Mouse (Mus musculus): ENCODE measurements around the gene 1700001O22Rik. TPM values are rescaled to one million over a fixed set of nuclear protein-coding genes. Genes with fewer than 3 reads are reported as not detected.

Gene 1700001O22Rik
- polyA plus RNA-seq, 1 experiment from 2014 or later = 0.40 TPM

GRCm38 (mm10) chr2:30758341-30759087 is 44.9 kb downstream of the 1700001O22Rik start:
- DNase-seq (ENCODE audit: low spot score) = peak; percentile 82
- WGBS = 14% methylated on average over 17 of the region's 17 CpGs
- no peaks in the 10 kb centered on the region for H3K36me3 ChIP-seq (ENCODE audit: control insufficient read depth, insufficient read depth, low read length)
- peaks cover 23% of the 10 kb centered on the region for H3K4me1 ChIP-seq (replicated peaks; ENCODE audit: control insufficient read depth, insufficient read depth, low read length)
- ATAC-seq (replicated peaks; ENCODE audit: low FRiP score) = peak; percentile 77
- no peak overlapping the region for H3K4me3 ChIP-seq (ENCODE audit: low read depth, low read length)
- peak overlapping the region; percentile 23; the same call in 1 of the 2 replicates for H3K9ac ChIP-seq (ENCODE audit: low read depth, low read length)
- H3K27ac ChIP-seq (ENCODE audit: low read depth, low read length) = peak overlapping the region; percentile 88
- no peaks in the 10 kb centered on the region; the same call in 1 of the 2 replicates for H3K9me3 ChIP-seq (ENCODE audit: control insufficient read depth, low read length)
- H3K4me2 ChIP-seq = peak overlapping the region; percentile 41; the same call in 1 of the 2 replicates
- H3K27me3 ChIP-seq (replicated peaks; ENCODE audit: control insufficient read depth, insufficient read depth, low read length) = no peaks in the 10 kb centered on the region

DNA sequence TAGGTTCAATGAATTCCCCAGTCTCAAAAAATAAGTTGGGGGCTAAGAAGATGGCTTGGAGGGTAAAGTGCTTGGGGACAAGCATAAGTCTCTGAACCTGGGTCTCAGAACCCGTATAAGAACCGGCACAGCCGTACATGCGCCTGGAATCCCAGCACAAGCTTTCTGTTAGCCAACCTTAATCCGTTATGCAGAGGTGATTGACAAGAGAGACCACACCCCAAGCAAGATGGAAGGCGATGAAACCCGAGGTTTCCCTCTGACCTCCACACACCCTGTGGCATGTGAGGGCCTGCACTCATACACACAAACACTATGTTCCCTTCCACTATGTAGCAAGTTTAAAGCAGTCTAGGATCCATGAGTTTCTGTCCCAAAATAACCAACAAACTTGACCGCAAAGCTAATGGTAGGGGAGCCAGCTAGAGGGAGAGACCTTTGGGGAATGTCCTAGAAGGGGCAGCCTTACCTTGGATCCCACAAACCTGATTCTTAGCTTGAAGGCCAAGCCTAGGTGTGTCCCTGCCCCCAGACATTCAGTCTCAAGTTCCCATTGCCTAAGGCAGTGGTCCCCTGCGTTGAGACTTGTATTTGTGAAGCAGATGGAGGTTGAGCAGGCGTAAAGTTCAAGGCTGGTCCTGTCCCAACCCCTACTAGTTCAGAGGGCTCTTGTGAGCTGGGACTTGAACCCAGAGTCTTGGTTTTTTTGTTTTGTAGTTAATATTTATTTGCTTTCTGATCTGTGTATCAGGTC is 46.3 kb downstream of the 1700001O22Rik start:
- H3K4me3 ChIP-seq (ENCODE audit: low read depth, low read length) = no peak overlapping the region
- WGBS = 78% methylated on average over 10 of the region's 10 CpGs
- no peak overlapping the region for H3K4me2 ChIP-seq
- DNase-seq (ENCODE audit: low spot score) = no peak
- no peaks in the 10 kb centered on the region for H3K27me3 ChIP-seq (replicated peaks; ENCODE audit: control insufficient read depth, insufficient read depth, low read length)
- ATAC-seq (replicated peaks; ENCODE audit: low FRiP score) = no peak
- peak overlapping the region; percentile 88 for H3K27ac ChIP-seq (ENCODE audit: low read depth, low read length)
- H3K9me3 ChIP-seq (ENCODE audit: control insufficient read depth, low read length) = no peaks in the 10 kb centered on the region; the same call in 1 of the 2 replicates
- no peaks in the 10 kb centered on the region for H3K36me3 ChIP-seq (ENCODE audit: control insufficient read depth, insufficient read depth, low read length)
- peaks cover 27% of the 10 kb centered on the region for H3K4me1 ChIP-seq (replicated peaks; ENCODE audit: control insufficient read depth, insufficient read depth, low read length)
- H3K9ac ChIP-seq (ENCODE audit: low read depth, low read length) = no peak overlapping the region

DNA sequence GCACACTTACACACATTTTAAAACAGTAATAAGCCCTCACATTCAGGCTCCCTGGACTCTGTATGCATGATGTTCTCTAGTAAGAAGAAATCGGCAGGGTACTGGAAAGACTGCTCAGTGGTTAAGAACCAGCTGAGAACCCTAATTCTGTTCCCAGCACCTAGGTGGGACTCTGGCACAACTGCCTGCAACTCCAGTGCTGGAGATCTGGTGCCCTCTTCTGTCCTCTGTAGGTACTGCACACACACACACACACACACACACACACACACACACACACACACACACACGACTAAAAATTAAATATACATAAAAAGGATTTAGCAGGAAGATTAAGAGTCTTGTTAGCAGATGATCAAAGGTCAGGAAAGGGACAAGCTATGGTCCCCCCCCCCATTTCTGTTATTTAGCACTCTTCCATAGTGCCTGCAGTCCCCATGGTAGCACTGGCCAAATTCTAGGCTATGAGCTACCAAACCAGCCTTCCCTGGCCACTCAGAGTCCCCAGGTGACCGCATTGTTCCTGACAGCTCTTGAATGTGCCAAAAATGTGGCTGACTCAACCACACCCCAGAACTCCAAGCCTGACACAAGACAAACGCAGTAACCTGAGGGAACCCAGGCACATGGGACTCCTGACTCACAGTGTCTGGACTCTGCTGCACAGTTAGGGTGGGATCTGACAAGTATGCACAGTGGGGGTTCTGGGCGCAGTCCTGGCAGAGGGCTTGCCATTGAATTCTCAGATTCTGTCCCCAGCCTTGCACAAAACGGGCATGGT is 47.3 kb downstream of the 1700001O22Rik start:
- Histone ChIP-seq H3K36me3 (ENCODE audit: control insufficient read depth, insufficient read depth, low read length) (no peaks in the 10 kb centered on the region), H3K9me3 (ENCODE audit: control insufficient read depth, low read length) (no peaks in the 10 kb centered on the region; the same call in 1 of the 2 replicates), H3K4me1 (replicated peaks; ENCODE audit: control insufficient read depth, insufficient read depth, low read length) (peaks cover 27% of the 10 kb centered on the region), H3K4me2 (no peak overlapping the region), H3K27me3 (replicated peaks; ENCODE audit: control insufficient read depth, insufficient read depth, low read length) (no peaks in the 10 kb centered on the region), H3K4me3 (ENCODE audit: low read depth, low read length) (no peak overlapping the region), H3K27ac (ENCODE audit: low read depth, low read length) (no peak overlapping the region), H3K9ac (ENCODE audit: low read depth, low read length) (no peak overlapping the region)
- WGBS = 89% methylated on average over 6 of the region's 6 CpGs
- ATAC-seq (replicated peaks; ENCODE audit: low FRiP score) = no peak
- no peak for DNase-seq (ENCODE audit: low spot score)

GRCm38 (mm10) chr2:30754831-30755230 is 48.6 kb downstream of the 1700001O22Rik start:
- ATAC-seq (replicated peaks; ENCODE audit: low FRiP score) = no peak
- Histone ChIP-seq H3K27me3 (replicated peaks; ENCODE audit: control insufficient read depth, insufficient read depth, low read length) (no peaks in the 10 kb centered on the region), H3K9ac (ENCODE audit: low read depth, low read length) (no peak overlapping the region), H3K36me3 (ENCODE audit: control insufficient read depth, insufficient read depth, low read length) (no peaks in the 10 kb centered on the region), H3K4me1 (replicated peaks; ENCODE audit: control insufficient read depth, insufficient read depth, low read length) (peaks cover 22% of the 10 kb centered on the region), H3K27ac (ENCODE audit: low read depth, low read length) (no peak overlapping the region), H3K4me3 (ENCODE audit: low read depth, low read length) (no peak overlapping the region), H3K4me2 (no peak overlapping the region), H3K9me3 (ENCODE audit: control insufficient read depth, low read length) (no peaks in the 10 kb centered on the region; the same call in 1 of the 2 replicates)
- WGBS = 90% methylated on average over 3 of the region's 3 CpGs
- DNase-seq (ENCODE audit: low spot score) = no peak

- H3K36me3 ChIP-seq (ENCODE audit: control insufficient read depth, insufficient read depth, low read length) = no peaks in the 10 kb centered on the region
Observed at GRCm38 (mm10) chr2:30753219-30753618, 50.2 kb downstream of the 1700001O22Rik start.

DNA sequence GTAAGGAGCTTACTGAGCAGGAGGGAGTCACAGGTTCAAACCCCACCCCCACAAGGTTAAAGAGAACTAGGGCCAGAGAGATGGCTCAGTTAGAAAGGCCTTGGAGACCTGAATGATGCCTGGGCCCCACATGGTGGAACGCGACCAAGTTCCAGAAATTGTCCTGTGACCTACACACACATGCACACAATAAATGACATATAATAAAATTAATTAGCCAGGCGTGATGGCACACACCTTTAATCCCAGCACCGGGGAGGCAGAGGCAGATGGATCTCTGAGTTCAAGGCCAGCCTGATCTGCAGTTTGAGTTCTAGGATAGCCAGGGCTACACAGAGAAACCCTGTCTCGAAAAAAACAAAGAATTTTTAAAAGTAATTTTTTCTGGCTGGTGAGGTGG is 51.0 kb downstream of the 1700001O22Rik start:
- Histone ChIP-seq H3K27me3 (replicated peaks; ENCODE audit: control insufficient read depth, insufficient read depth, low read length) (no peaks in the 10 kb centered on the region), H3K27ac (ENCODE audit: low read depth, low read length) (no peak overlapping the region), H3K36me3 (ENCODE audit: control insufficient read depth, insufficient read depth, low read length) (no peaks in the 10 kb centered on the region), H3K4me2 (no peak overlapping the region), H3K4me1 (replicated peaks; ENCODE audit: control insufficient read depth, insufficient read depth, low read length) (peaks cover 5% of the 10 kb centered on the region), H3K9me3 (ENCODE audit: control insufficient read depth, low read length) (no peaks in the 10 kb centered on the region; the same call in 1 of the 2 replicates), H3K4me3 (ENCODE audit: low read depth, low read length) (no peak overlapping the region), H3K9ac (ENCODE audit: low read depth, low read length) (no peak overlapping the region)
- WGBS = 85% methylated on average over 5 of the region's 5 CpGs
- DNase-seq (ENCODE audit: low spot score) (no peak), ATAC-seq (replicated peaks; ENCODE audit: low FRiP score) (no peak)

More at GRCm38 (mm10) chr2:30753219-30753618, 50.2 kb downstream of the 1700001O22Rik start:
- no peaks in the 10 kb centered on the region for H3K27me3 ChIP-seq (replicated peaks; ENCODE audit: control insufficient read depth, insufficient read depth, low read length)
- no peak for ATAC-seq (replicated peaks; ENCODE audit: low FRiP score)
- H3K4me3 ChIP-seq (ENCODE audit: low read depth, low read length) = no peak overlapping the region
- H3K9me3 ChIP-seq (ENCODE audit: control insufficient read depth, low read length) = no peaks in the 10 kb centered on the region; the same call in 1 of the 2 replicates
- 30% methylated on average over 18 of the region's 18 CpGs for WGBS
- no peak overlapping the region for H3K4me2 ChIP-seq
- DNase-seq (ENCODE audit: low spot score) = no peak
- 0 out of 2 replicates have a peak overlapping the region, but pooled peaks have one; percentile 16 for H3K9ac ChIP-seq (ENCODE audit: low read depth, low read length)
- peaks cover 7% of the 10 kb centered on the region for H3K4me1 ChIP-seq (replicated peaks; ENCODE audit: control insufficient read depth, insufficient read depth, low read length)
- H3K27ac ChIP-seq (ENCODE audit: low read depth, low read length) = no peak overlapping the region

GRCm38 (mm10) chr2:30750025-30750424 is 53.4 kb downstream of the 1700001O22Rik start:
- ATAC-seq (replicated peaks; ENCODE audit: low FRiP score) (no peak), DNase-seq (ENCODE audit: low spot score) (no peak)
- Histone ChIP-seq H3K4me1 (replicated peaks; ENCODE audit: control insufficient read depth, insufficient read depth, low read length) (peaks cover 5% of the 10 kb centered on the region), H3K4me2 (no peak overlapping the region), H3K36me3 (ENCODE audit: control insufficient read depth, insufficient read depth, low read length) (no peaks in the 10 kb centered on the region), H3K27me3 (replicated peaks; ENCODE audit: control insufficient read depth, insufficient read depth, low read length) (no peaks in the 10 kb centered on the region), H3K9me3 (ENCODE audit: control insufficient read depth, low read length) (no peaks in the 10 kb centered on the region), H3K27ac (ENCODE audit: low read depth, low read length) (no peak overlapping the region), H3K4me3 (ENCODE audit: low read depth, low read length) (no peak overlapping the region), H3K9ac (ENCODE audit: low read depth, low read length) (no peak overlapping the region)
- 73% methylated on average over 5 of the region's 5 CpGs for WGBS

GRCm38 (mm10) chr2:30747602-30748162 is 55.8 kb downstream of the 1700001O22Rik start:
- ATAC-seq (replicated peaks; ENCODE audit: low FRiP score) = no peak
- H3K27me3 ChIP-seq (replicated peaks; ENCODE audit: control insufficient read depth, insufficient read depth, low read length) = no peaks in the 10 kb centered on the region
- no peak overlapping the region for H3K4me3 ChIP-seq (ENCODE audit: low read depth, low read length)
- no peak overlapping the region for H3K4me2 ChIP-seq
- no peak for DNase-seq (ENCODE audit: low spot score)
- 63% methylated on average over 4 of the region's 4 CpGs for WGBS
- no peaks in the 10 kb centered on the region for H3K9me3 ChIP-seq (ENCODE audit: control insufficient read depth, low read length)
- H3K4me1 ChIP-seq (replicated peaks; ENCODE audit: control insufficient read depth, insufficient read depth, low read length) = peaks cover 8% of the 10 kb centered on the region
- no peak overlapping the region for H3K9ac ChIP-seq (ENCODE audit: low read depth, low read length)
- H3K27ac ChIP-seq (ENCODE audit: low read depth, low read length) = no peak overlapping the region
- no peaks in the 10 kb centered on the region for H3K36me3 ChIP-seq (ENCODE audit: control insufficient read depth, insufficient read depth, low read length)

All from liver, embryonic 11.5 days (tissue).